Mouse (Mus musculus) liver, embryonic 15.5 days (tissue): ENCODE results near the gene Ccdc88c. TPM values are rescaled to one million over a fixed set of nuclear protein-coding genes. Genes with fewer than 3 reads are reported as not detected.

Source experiments
- microRNA counts: library from miRNA; unstranded; fragments of <30 nt; microRNA quantifications from one replicate; lab custom pipeline; 2016
- microRNA-seq: library from miRNA; unstranded; fragments of <30 nt; microRNA quantifications from one replicate; pipeline ENCODE4, GENCODE M21; 2016
- polyA plus RNA-seq: library from polyadenylated mRNA; unstranded; fragments of >200 nt; fragmentation: Nextera tagmentation; extraction: Ambion mirVana; gene quantifications from 2 replicates; pipeline ENCODE4 v1.2.1, GENCODE M21; 2015

Gene Ccdc88c
- polyA plus RNA-seq, 1 experiment from 2014 or later = 5.5 TPM

MicroRNA genes within 50 kb of the gene (microRNA counts, 519-probe panel; counts per million panel counts)
- 2,615 counts per million, percentile 50 among the panel's probes with 10 or more counts for microRNA mmu-miR-1190 (lab: Ali Mortazavi, UCI)

Small RNA genes lying within 50 kb of the gene (microRNA-seq; reads per million reads assigned to microRNA genes)
- not detected for gene Mir1190

Other genes with a start within 250 kb of the Ccdc88c start
- gene Dglucy, start 250.0 kb downstream of the Ccdc88c start, polyA plus RNA-seq = 1.2 and 1.4 TPM in 2 replicates
- 0.05 and 0.07 TPM in 2 replicates for gene Gpr68, start 120.9 kb downstream of the Ccdc88c start, polyA plus RNA-seq
- 18.9 and 20.7 TPM in 2 replicates for gene Ppp4r3a, start 54.6 kb upstream of the Ccdc88c start, polyA plus RNA-seq